Mouse (Mus musculus) thymus, postnatal 25 days (tissue): ENCODE results near the gene Gtf2ird1.
A peak's percentile ranks its signal among the peaks of the same experiment; 100 is the strongest.
"Not testable (repeated sequence)": the region's sequence is repeated elsewhere in the genome, so short reads cannot be mapped to it uniquely, and the experiment has no call there.

ENCODE experiments used
- DNase-seq: peaks from one replicate; pipeline ENCODE4 v3.0.0; 2022

Gtf2ird1 gene

DNA sequence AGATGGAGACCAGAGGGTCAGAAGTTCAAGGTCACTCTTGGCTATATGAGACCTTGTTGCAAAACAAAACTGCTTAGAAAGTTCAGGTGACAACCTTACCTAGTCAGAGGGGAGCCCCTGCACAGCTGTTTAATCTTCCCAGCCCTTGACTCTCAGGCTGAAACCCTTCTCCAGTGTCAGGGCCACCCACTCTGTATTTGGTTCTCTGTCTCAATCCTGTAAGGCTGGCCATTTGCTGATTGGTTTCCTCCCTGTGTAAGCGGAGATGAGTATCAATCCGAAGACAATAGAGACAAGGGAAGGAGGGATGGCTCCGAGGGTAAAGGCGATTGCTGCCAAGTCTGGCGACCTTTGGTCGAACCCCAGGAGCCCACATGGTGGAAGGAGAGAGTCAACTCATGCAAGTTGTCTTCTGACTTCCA, 116.4 kb downstream of the Gtf2ird1 start:
- no peak for DNase-seq

DNA sequence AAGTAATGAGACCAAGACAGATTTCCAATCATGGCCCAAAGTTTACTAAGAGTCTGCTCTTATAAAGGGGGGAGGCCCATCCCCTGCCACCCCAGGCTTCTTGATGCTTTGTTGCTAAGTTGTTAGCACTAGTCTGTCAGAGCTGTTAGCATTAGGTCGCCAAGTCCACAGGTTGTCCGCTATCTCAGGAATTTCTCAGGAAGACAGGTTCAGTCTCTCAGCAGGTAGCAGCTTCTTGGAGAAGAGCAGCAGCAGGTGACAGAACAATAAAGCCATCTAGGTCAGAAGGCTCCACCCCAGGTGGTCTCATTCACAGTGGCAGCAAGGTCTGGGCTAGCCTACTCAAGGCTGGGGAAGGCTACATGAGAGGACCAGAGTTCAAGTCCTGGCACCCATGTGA, 119.5 kb downstream of the Gtf2ird1 start:
- not testable (repeated sequence) for DNase-seq

DNA sequence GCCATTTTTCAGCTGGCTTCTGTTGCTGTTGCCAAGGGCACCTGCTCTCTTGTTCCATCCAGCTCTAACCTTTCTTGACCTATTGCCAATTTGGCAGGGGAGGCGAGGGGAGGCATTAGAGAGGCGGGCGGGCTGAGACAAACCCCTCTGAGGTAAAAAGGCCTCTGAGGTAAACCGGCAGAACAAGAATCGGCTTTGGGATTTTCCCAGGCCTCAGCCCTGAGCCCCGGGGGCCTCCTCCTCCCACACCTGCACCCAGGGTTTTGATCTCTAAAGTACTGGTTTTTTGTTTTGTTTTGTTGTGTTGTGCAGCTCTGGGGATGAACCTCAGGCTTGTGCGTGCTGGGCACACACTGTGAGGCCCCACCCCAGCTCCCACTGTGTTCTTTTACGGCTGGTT, 123.8 kb downstream of the Gtf2ird1 start:
- DNase-seq = peak; percentile 74

DNA sequence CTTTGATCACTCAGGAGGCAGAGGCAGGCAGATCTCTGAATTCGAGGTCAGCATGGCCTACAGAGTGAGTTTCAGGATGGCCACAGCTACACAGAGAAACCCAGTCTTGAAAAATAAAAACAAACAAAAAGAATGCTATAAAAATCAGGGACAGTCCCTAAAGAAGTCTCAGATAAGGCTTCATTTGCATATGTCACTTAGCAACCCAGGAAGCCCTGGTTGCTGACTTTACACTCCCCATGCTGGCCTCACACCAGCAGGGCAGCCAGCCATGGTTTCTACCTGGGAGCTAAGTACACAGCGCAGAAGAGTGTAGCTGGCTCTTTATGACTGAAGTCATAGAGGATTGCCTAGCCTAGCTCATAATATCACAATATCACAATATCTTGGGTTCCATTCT, 126.4 kb downstream of the Gtf2ird1 start:
- no peak for DNase-seq

DNA sequence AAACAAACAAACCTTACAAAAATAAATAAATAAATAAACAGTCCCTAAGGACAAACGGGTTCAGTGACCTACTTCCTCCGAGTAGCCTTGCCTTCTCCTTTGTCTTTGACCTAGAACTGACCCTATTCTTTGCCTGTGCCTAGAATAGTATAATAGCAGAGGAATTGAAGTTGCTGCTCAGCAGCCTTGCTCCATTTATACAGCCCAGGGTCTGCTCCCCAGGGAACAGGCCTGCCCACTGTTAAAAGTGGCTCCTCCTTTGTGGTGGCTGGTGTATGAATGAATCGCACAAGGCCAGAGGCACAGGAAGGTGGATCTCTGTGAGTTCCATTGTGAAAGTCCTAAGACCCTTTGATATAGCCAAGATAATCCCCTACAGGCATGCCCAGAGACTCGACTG, 127.2 kb downstream of the Gtf2ird1 start:
- no peak for DNase-seq

DNA sequence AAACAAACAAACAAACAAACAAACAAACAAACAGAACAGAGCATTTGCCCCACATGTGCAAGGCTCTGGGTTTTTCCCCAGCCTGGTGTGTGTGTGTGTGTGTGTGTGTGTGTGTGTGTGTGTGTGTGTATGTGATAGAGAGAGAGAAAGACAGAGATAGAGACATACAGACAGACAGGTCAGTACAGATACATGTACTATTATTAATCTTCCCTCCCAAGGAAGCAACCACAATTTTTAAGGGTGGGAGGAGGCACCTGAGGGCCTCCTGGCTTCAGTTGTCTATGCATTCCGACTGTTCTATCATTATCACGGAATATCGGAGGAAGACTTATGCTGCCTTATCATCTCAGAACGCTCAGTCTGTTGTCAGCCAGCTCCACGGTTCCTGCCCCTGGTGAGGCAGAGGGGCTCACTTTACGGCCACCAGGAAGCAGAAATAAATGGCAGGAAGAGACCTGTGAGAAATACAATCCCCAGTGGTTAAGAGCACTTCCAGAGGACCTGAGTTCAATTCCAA, 128.0 kb downstream of the Gtf2ird1 start:
- DNase-seq = no peak

DNA sequence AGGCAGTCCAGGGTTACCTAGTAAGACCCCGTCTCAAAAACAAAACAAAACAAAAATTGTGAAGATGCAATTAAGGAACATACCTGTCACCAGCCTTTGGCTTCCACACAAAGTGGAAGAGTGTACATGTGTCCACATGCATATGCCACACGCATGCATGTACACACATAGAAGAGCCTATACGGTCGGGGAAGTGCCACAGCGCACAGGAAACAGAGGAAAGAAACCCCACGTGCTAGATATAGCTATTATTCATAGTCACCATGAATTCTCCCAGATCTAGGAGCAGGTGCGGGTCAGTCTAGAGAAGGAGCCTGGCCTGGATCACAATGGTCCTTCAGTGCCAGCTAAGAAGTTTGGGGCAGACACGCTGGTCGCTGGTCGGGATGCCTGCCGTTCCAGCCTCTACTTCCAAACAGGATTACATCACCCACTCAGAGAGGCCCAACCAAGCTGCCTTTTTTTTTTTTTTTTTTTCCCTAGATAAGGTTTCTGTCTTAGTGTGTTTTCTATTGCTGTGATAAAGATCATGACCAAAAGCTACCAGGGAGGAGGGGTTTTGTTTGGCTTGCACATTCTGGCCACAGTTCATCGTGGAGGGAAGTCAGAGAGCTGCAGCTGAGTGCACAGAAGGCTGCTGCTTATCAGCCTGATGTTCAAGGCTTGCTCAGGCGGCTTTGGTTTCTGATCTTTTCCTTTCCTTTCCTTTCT, 130.5 kb downstream of the Gtf2ird1 start:
- peak; percentile 34 for DNase-seq

DNA sequence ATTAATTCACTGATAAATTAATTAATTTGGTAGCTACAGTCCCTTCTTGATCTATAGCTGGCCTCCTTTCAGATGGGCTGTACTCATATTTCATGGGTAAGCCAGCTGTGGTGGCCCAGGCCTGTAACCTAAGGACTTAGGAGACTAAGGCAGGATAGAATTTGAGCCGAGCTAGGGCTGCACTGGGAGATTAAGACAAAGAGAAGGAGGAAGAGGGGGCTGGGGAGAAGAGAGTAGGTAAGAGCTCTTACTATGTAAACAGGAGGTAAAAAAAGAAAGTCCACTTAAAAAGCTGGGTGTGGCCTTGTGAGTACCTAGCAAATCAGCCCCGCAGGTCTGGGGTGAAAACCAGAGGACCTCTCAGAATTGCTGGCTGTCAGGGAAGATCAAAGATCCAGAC, 132.6 kb downstream of the Gtf2ird1 start:
- DNase-seq = no peak

DNA sequence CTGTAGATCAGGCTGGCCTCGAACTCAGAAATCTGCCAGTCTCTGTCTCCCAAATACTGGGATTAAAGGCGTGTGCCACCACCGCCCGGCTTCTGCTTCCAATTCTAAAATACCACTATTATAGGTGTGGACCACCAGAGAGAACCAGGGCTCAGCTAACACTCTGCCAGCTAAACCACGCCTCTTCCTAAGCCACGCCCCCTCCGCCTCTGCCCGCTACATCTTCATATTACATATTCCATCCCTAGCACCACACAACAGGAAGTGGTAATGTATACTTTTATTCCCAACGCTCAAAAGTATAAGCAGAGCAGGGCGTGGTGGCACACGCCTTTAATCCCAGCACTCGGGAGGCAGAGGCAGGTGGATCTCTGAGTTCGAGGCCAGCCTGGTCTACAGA, 133.2 kb downstream of the Gtf2ird1 start:
- peak; percentile 54 for DNase-seq

DNA sequence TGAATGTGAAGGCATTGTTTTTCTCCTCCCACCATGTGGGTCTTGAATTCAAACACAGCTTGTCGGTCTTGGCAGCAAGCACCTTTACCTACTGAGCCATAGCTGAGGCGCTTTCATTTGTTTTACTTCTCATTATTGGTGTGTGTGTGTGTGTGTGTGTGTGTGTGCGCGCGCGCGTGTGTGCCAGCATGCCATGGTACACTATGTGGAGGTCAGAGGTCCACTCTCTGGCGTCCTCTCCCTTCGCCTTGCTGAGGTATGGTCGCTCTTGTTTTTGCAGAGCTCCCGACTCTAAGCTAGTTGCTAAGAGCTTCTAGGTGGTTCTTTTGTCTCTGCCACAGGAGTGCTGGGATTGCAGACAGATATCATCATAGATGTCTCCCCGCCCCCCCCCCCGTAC, 134.2 kb downstream of the Gtf2ird1 start:
- DNase-seq = no peak

DNA sequence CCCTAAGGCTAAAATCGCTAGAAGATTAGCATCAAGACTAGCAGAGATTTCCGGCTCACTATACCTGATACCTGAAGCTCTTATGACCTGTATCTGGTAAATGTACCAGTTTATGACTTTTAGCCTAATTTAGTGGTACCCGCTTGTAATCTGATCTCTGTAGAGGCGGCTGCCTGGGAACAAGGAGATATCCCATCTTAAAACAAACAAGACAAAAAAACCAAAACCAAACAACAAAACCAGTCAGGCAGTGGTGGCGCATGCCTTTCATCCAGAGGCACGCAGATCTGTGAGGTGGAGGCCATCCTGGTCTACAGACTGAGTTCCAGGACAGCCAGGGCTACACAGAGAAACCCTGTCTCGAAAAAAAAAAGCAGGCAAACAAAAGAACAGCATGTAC, 134.8 kb downstream of the Gtf2ird1 start:
- no peak for DNase-seq

DNA sequence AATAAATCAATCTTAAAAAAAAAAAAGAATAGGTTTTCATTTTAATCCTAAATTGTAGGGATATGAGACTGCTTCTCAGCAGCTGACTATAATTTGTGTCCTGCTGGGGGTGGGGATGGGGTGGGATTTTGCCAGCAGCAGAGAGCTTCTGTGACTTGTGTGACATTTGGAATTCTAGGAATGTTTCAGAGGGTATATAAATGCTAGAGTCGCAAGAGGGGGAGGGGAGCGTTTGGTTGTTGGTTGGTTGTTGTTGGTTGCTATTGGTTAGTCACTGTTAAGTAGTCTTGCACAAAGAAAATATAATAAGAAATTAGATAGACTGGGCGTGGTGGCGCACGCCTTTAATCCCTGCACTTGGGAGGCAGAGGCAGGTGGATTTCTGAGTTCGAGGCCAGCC, 137.6 kb downstream of the Gtf2ird1 start:
- DNase-seq = no peak

DNA sequence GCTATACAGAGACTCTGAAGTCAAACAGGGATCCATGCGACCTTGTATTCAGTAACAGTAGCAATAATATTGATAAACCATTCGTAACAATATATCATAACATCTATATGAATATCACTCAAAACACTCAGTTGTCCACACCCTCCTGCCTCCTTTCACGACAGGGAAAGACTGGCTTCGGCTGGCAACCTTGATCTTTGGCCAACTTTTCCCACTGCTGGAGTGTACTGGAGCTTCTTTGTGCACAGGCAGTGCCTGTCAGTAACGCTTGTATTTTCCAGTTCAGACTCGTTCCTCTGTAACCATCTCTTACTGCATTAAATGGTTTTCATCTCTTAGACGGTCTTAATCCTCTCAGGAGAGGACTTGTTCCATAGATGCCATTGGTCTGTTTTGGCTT, 139.8 kb downstream of the Gtf2ird1 start:
- DNase-seq = no peak

DNA sequence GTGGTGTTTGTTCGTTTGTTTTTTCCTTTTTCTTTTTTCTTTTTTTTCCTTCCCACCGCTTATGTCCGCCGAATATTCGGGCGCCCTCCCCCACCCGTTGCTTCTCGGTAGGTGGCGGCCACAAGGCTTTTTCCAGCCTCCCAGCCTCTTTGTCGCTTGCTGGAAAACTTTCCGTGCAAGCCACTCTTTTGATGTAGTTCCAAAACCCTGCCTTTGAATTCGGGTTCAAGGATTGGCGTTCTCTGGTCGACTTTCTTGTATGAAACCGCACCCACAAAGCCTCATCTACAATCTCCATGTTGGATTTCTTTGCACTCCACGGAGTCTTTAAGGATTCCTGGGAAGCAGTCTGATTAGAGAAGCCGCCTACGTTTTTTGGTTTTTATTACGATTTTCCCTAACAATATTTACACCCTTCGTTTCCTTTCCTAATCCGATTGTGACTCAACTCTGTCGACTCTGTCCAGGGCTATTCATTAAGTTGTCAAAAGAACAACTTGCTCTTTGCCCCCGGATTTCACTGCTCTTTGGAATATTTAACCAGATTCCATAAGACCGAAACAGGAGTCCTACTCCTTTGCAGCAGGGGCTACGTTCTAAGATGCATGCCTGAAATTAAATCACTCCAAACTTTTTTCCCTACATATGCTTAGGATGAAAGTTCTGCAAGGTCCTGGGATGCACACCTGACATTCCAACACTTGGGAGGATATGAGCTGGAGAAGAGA, 140.7 kb downstream of the Gtf2ird1 start:
- peak; percentile 33 for DNase-seq

DNA sequence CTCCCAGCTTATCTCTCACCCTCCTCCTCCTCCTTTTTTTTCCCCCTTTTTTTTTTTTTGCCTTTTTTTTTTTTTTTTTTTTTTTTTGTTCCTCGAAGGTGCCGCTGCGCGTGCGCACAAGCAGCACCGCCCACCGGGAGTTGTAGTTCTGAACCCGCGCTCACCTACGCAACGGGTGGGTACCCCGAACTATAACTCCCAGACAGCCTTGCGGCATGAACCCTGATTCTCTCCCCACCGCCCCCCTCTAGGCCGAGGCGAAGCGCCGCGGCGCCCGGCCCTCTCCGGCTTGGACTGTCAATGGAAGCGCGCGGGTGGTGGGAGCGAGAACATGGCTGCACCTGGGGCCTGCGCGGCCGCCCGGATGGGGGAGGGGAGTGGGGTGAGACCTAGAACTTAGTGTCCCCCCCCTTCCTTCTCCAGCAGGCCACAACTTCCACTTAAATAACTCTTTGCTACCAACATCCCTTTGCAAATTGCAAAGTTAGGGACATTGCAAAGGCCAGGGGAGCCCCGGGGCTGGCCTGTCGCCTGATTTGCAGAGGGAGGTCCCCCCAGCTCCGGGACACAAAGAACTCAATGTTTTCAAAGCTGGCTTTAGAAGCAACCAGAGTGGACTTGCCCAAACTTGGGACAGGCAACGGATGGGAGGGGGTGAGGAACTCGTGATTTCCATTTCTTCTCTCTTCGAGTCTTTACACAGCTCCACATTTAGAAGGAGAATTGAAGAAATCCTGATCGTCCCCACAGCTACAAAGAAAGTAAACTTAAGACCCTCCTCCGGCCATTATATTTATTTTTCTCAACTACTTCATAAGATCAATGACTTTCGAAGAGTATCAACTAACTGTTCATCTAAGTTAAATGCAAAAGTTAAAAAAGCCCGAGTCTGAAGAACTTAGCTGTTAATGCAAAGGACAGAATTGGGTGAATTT, 141.6 kb downstream of the Gtf2ird1 start, which contains the start of gene Gtf2i:
Gene Gtf2i, minus strand, starts transcription at position 73 of the 935 bp plus-strand sequence.
- peak; percentile 93 for DNase-seq

DNA sequence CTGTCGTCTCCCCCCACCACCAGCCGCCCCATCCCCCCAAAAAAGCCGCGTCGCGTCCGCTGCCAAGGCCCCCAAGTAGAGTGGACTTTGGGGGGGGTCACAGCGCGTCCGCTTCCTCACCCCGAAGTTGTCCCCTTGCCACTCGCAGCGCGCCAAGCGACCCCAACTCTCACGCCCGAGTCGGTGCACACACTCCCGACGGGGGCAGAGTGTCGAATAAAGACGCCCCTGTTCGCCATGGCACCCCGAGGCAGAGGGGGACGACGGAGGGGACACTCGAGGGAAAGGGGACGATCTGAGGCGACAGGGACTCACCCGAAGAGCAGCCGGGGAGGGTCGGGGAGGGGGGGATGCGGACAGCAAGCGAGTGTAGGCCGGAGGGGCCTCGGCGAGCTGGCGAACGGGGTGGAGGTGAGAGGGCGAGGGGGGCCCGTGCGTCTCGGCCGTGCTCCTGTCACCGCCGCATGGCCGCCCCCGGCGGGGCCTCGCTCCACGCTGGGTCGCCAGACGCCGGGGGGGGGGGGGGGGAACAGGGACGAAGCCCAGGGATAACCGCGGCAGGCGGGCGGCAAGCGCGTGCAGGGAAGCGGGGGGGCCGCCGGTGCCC, 142.3 kb downstream of the Gtf2ird1 start:
- DNase-seq = peak; percentile 75

DNA sequence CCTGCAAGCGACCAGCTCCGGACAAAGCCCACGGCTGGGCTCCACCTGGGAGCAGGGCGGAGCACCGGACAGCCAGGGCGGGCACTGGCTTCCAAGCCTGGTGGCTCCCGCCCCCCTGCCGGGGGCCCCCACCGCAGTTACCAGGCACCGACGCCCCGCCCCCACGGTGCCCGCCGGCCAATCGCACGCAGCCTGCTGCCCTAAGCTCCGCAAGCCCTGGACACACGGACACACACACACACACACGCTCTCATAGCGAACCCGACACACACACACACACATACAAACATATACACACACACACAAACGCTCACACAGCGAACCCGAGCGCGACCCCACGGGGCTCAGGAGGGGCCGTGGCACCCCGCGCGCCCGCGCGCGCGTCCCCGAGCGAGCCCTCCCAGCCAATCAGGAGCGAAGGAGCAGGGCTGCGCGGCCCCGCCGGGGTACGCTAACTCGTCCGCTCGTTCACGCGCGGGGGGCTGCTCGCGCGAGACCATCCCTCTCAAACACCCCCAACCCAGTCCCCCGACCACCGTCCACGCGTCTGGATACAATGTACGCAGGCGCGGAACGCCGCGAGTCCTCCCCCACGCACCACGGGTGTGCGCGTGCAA, 143.0 kb downstream of the Gtf2ird1 start:
- peak; percentile 93 for DNase-seq

DNA sequence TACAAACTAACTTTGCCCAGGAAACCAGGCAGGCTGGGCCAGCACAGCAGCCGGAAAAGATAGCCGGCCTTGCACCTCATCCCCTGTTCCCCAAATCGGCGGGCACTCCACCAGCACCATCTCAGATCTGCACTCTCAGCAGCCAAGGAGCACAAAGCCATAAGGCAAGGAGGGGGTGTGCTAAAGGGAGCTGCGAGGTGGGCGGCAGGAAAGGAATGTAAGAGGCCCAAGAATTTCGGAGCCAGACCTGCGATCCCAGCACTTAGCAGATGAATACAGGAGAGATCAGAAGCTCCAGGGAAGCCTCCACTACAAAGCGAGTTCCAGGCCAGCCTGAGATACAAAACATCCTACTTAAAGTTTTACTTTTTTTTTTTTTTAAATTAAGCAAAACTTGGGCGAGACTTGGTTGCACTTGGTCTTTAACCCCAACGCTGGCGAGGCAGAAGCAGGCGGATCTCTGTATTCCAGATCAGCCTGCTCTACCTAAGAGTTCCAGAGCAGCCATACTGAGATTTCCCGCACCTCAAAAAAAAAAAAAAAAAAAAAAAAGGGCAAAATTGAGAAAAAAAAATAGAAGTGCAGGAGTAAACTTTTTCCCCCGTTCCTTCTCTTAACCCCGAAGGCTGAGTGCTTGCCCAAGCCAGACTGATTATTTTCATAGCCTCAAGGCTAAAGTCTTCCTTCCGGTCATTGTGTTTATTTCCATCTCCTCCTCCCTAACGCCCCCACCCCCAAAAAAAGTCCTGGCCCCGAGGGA, 143.6 kb downstream of the Gtf2ird1 start:
- DNase-seq = peak; percentile 30

DNA sequence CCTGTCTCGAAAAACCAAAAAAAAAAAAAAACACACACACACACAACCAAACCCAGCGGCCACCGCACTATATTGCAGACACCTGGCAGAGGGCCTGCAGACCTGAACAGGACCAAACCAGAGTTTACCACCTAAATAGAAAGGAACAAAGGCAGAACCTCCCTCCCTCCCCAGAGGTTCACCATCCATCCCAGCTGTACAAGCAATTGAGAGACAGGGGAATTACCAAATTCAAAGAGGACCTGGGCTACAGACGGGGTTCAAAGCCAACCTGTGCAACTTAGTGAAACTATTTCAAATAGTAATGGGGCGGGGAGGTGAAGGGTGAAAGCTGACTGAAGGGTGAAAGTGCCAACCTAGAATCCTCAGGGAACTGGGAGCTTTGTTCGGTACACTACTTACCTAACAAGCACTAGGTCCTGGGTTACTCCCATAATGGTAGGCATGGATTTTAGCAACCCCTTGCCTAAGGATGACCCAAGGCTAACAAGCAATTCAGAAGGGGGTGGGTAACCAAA, 144.6 kb downstream of the Gtf2ird1 start:
- DNase-seq = no peak

DNA sequence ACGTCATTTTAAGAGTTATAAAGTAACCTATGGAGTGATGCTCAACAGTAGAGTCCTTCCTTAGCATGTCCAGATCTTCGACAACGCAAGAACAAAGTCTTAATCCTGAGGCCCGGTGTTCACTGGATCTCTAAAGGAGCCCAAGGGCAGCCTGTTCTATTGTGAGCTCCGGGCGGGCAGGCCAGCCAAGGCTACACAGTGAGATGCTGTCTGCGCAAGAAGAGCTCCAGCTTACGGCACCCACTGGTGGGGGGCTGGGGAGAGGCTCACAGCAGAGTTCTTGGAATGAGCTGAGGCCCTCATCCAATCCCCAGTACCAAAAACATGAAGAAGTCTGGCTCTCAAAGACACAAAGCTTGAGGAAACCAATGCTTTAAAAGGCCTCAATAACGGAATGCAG, 146.3 kb downstream of the Gtf2ird1 start:
- DNase-seq = no peak

DNA sequence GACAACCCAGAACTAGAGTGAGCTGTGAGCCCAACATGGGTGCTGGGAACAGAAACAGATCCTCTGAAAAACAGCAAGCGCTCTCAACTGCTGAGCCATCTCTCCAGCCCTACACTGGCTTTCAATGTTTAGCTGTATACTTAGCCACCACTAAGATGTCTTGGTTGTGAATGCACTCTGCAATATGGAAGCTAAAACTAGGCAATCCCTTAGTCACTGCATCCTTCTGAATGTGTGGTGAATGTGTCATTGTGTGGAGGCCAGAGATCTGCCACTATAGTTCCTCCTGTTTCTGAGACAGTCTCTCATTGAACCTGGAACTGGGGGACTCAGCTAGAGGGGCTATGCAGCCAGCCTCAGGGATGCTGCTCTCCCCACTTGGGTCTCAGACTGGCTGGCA, 147.2 kb downstream of the Gtf2ird1 start:
- no peak for DNase-seq
